Mouse (Mus musculus) kidney, adult 18-20 months (tissue): ENCODE data around the gene Phkb.
"Not testable (repeated sequence)": the region's sequence is repeated elsewhere in the genome, so short reads cannot be mapped to it uniquely, and the experiment has no call there.

Experiments used
- DNase-seq: peaks from one replicate; pipeline ENCODE4 v3.0.0; 2021

Gene Phkb

DNA sequence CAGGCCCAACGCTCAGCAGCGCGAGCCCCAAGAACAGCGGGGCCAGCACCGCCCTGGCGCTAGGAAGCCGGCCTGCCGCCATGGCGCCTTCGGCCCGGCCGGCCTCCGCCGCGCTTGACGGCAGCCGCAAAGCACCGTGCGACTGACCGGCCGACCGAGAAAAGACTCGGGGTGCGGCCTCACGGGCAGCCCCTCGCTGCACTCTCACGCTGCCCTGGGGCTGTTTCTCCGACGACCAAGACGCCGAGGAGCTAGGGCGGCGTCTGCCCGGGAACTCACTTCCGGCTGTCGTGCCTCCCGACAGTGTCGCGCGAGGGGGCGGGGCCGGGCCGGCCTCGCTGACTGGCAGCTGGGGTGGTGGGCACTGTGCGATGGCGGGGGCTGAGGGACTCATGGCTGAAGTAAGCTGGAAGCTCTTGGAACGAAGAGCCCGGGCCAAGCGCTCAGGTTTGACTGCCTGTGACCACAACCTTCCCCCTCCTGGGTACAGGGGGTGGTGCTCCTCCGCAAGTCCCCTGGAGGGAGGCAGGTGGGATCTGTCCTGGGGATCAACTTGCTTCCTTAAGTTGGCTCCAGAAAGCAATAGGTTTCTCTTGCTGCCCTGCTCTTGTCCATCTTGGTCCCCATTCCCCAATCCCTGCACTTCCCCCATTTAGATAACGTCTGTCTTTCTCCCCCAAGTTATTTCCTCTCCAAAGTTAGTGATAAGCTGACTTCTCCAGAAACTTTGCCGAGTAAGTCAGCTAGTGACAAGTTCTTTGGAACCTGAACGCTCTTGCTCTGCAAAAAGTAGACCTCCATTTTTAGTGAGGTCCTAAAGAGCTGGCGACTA, at the start of gene Phkb, which contains the start of gene Itfg1:
Gene Phkb, plus strand, starts transcription at position 303 of the 832 bp plus-strand sequence.
Gene Itfg1, minus strand, starts transcription at position 265 of the 832 bp plus-strand sequence.
- DNase-seq, result peak; percentile 95

DNA sequence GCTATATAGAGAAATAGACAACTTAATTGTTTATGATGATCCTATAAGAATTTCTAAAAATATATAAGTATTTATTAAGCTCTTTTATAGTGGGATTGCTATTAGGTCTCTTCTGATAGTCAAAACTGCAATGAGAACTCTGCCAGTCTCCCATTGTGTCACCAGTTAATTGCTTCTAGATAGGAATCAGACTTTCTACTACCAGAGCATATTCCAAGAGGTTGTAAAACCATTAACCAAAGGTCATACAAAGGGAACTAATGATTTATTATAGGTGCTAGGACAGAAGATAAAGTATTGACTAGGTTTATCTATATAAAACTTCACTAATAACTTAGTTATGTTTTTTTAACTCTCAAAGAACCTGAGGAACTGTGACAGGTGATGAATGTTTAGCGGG, 44.4 kb upstream of the Phkb start:
- DNase-seq, result not testable (repeated sequence)

DNA sequence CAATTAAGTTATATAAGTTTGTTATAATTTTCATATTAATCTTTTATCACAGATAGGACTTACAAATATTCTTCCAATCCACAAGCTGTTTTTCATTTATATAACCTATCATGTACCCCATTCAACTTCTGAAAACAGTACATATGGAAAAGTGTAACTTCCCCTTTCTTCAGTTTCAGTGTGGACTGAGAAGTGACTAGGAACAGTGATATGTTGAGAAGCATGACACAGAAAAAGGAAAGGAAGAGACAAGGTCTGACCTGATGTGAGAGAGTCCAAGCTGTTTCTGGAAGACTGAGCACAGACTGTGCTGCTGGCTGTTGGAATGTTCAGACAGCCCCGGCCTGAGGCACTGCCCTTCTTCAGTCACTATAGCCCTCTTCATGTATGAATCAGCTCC, 40.6 kb upstream of the Phkb start:
- no peak for DNase-seq

- no peak for DNase-seq
Measured at GRCm38 (mm10) chr8:85801408-85801807, 39.4 kb upstream of the Phkb start.

GRCm38 (mm10) chr8:85813621-85814020, 27.1 kb upstream of the Phkb start:
- no peak for DNase-seq

- peak; percentile 3 for DNase-seq
Measured at GRCm38 (mm10) chr8:85839916-85840656, 673 bp upstream of the Phkb start.

DNA sequence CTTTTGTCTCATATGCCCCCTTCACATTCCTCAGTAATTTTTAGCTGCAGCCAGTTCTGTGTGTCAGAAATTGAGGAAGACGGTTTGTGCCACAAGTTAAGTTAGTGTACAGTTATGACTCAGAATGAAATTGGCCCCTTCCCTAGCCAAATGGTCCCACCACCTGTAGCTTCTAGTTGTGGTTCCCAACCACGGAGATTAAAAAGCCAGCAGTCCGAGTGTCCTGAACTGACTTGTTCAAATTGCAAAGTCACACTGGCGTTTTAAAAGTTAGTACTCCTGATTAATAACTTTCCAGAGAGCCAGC, 683 bp downstream of the Phkb start:
- no peak for DNase-seq

GRCm38 (mm10) chr8:85845887-85846286, 5.1 kb downstream of the Phkb start:
- DNase-seq, result no peak

- no peak for DNase-seq
Measured at GRCm38 (mm10) chr8:85854220-85855123, 13.7 kb downstream of the Phkb start.

- not testable (repeated sequence) for DNase-seq
Measured at GRCm38 (mm10) chr8:85857227-85857896, 16.6 kb downstream of the Phkb start.

- no peak for DNase-seq
Measured at GRCm38 (mm10) chr8:85860612-85861011, 19.9 kb downstream of the Phkb start.

DNA sequence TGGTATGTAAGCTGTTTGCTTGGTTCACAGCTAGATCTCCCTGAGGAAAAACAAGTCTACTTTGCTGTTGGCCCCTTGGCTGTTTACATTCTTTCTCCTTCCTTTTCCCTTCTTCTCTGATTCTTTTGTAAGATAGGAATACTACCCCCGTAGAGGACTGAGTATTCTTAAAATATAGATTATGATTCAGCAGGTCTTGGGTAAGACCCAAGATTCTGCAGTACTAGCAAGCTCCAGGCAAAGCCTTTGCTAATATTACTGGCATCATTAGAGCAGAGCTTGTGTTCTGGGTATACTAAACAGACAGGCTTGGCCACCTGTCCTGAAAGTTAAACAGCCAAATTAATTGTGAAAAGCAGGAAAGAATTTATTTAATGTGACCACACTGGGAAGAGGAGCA, 21.6 kb downstream of the Phkb start:
- DNase-seq, result no peak

GRCm38 (mm10) chr8:85871660-85872059, 30.9 kb downstream of the Phkb start:
- peak; percentile 45 for DNase-seq

- DNase-seq, result peak; percentile 9
Measured at GRCm38 (mm10) chr8:85877976-85878375, 37.2 kb downstream of the Phkb start.

DNA sequence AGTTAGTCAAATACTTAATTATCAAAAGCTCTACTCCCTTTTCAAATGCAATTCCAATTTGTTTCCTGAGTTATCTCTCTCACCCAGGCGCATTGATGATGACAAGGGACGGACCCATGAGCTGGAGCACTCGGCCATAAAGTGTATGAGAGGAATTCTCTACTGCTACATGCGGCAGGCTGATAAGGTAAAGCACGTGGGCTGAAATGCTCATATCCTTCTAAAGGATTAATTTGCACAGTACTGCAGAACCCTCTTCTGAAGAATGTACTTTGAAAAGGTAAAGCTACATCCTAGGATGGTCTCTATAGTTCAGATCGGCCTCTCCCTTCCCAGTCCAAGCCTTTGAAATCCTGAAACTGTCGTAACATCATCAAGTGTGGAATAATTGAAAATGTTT, 38.9 kb downstream of the Phkb start:
- no peak for DNase-seq

DNA sequence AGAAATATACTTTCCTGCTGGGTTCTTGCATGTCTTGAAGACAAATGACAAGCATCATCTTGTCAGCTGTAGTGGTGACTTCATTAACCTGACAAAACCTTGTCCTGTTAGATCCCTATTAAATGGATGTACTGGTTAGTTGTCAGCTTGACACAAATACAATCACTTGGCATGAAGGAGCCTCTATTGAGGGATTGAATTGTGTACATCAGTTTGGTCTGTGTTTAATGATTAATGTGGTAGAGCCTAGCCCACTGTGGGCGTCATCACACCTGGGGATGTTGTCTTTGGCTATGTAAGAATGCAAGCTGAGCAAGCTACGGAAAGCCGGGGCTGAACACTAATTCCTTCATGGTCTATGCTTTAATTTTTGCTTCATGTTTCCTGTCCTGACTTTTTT, 44.1 kb downstream of the Phkb start:
- no peak for DNase-seq

DNA sequence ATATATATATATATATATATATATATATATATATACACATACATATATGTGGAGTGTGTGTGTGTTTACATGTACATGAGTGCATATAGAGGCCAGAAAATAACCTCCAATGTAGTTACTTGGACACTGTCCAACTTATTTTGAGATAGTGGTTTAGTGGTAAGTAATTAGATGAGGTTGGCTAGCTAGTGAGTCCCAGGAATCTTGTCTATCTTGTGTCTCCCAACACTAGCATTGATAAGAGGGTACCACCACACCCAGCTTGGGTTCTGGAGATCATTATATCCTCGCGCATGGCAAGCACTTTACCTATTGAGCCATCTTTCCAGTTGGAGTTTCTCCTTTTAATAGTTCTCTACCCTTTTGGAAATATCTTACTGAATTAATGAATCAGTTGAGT, 56.9 kb downstream of the Phkb start:
- DNase-seq, result no peak

DNA sequence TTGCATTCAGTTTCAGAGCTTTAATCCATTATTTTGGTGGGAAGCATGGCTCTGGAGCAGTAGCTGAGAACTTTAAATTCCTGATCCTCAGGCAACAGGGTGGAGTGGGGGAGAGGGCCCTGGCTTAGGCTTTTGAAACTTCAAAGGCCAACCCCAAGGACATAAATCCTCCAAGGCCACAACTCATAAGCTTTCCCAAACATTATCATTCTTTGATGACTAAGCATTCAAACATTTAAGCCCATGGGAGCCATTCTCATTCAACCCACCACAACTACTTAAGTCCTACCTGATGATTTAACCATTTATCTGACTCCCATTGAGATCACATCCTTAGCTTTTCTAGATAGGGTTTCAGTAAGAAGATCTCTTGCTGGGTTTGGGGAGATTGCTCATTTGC, 84.2 kb downstream of the Phkb start:
- no peak for DNase-seq

DNA sequence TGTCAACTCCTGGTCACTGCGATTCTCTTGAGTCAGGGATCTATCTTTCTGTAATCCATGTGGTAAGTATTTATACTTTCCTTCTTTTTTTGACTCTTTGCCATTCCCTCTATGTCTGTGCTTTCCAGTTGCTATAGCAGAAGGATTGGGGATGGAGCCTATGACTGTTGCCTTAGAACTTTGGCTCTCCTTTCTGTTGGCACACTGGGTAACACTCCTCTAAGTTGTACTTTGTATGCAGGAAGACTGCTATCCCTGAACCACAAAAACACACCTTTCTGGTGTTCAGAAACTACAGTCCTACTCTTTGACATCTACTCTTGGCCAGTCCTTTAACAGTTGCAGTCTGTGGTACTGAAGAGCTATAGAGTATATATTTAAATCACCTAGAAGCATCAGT, 84.8 kb downstream of the Phkb start:
- no peak for DNase-seq

GRCm38 (mm10) chr8:85926107-85926506, 85.3 kb downstream of the Phkb start:
- no peak for DNase-seq

DNA sequence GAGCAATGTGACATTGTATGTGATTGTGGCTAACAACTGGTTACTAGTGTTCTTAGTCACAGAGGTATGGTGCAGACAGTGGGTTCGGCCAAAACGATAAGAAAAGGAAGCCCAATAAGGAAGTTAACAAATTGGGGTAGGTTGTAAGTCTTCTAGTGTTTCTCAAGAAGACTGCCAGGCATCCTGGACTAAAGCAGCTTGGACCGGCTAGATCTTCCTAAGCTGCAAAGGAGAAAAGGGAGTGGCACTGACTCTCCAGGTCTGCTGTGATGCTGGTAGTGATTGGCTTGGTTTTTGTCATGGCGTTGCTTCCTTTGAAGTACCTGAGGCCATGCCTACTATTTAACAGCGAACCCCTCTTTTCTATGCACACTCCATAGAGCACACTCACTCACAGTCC, 95.4 kb downstream of the Phkb start:
- DNase-seq, result no peak

DNA sequence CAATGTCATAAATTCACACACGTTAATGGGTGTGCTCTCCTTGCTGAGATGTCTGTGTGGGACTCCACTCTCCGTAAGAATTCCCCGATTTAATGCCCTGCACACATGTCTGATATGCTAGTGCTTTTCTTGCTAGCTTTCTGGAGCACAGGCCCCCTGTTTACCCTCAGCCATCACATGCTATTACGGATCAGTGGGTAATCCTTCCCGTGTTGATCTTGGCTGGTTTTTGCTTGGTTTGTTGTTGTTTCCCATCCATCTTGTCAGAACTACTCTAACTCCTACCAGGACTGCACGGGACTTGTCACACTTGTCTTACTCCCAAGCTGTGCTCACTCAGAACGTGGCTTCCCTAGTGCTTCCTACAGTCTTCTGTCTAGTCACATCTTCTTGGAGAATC, 96.6 kb downstream of the Phkb start:
- DNase-seq, result no peak

- no peak for DNase-seq
Measured at GRCm38 (mm10) chr8:85944820-85945219, 104.1 kb downstream of the Phkb start.
